Mouse (Mus musculus) embryo, embryonic 9.5 days (tissue): ENCODE measurements around the gene Arfgef2.

Experiments used
- DNase-seq: peaks from one replicate; pipeline ENCODE4 v3.0.0-alpha.2; 2017; ENCODE audit errors: extremely low spot score

Arfgef2 gene

GRCm38 (mm10) chr2:166806173-166806705 is 851 bp downstream of the Arfgef2 start:
- no peak for DNase-seq

- no peak for DNase-seq
These were observed 1.4 kb downstream of the Arfgef2 start for GRCm38 (mm10) chr2:166806813-166807212.

- no peak for DNase-seq
These were observed 4.1 kb downstream of the Arfgef2 start for GRCm38 (mm10) chr2:166809499-166809898.

GRCm38 (mm10) chr2:166810821-166811220 is 5.4 kb downstream of the Arfgef2 start:
- DNase-seq: no peak

GRCm38 (mm10) chr2:166818463-166819143 is 13.2 kb downstream of the Arfgef2 start:
- DNase-seq: no peak

GRCm38 (mm10) chr2:166819849-166820248 is 14.5 kb downstream of the Arfgef2 start:
- DNase-seq: no peak

GRCm38 (mm10) chr2:166820844-166821243 is 15.5 kb downstream of the Arfgef2 start:
- DNase-seq: no peak

- no peak for DNase-seq
These were observed 16.0 kb downstream of the Arfgef2 start for GRCm38 (mm10) chr2:166821406-166821805.

- no peak for DNase-seq
These were observed 16.9 kb downstream of the Arfgef2 start for GRCm38 (mm10) chr2:166822119-166822826.

- no peak for DNase-seq
These were observed 17.5 kb downstream of the Arfgef2 start for GRCm38 (mm10) chr2:166822901-166823300.

GRCm38 (mm10) chr2:166824386-166824785 is 19.0 kb downstream of the Arfgef2 start:
- no peak for DNase-seq

GRCm38 (mm10) chr2:166824998-166825397 is 19.6 kb downstream of the Arfgef2 start:
- no peak for DNase-seq

GRCm38 (mm10) chr2:166826491-166827224 is 21.3 kb downstream of the Arfgef2 start:
- no peak for DNase-seq

GRCm38 (mm10) chr2:166828306-166828705 is 22.9 kb downstream of the Arfgef2 start:
- no peak for DNase-seq

GRCm38 (mm10) chr2:166830350-166830749 is 25.0 kb downstream of the Arfgef2 start:
- no peak for DNase-seq

- DNase-seq: no peak
These were observed 28.7 kb downstream of the Arfgef2 start for GRCm38 (mm10) chr2:166834091-166834490.

- no peak for DNase-seq
These were observed 29.4 kb downstream of the Arfgef2 start for GRCm38 (mm10) chr2:166834796-166835195.

- DNase-seq: no peak
These were observed 30.2 kb downstream of the Arfgef2 start for GRCm38 (mm10) chr2:166835581-166835980.

- DNase-seq: no peak
These were observed 36.4 kb downstream of the Arfgef2 start for GRCm38 (mm10) chr2:166841813-166842212.

- no peak for DNase-seq
These were observed 45.3 kb downstream of the Arfgef2 start for GRCm38 (mm10) chr2:166850691-166851090.

GRCm38 (mm10) chr2:166852270-166852669 is 46.9 kb downstream of the Arfgef2 start:
- no peak for DNase-seq

GRCm38 (mm10) chr2:166855771-166856170 is 50.4 kb downstream of the Arfgef2 start:
- no peak for DNase-seq
